Mouse (Mus musculus): ENCODE measurements around the gene Itga11. TPM values are rescaled to one million over a fixed set of nuclear protein-coding genes. Genes with fewer than 3 reads are reported as not detected.
"Not testable (repeated sequence)": the region's sequence is repeated elsewhere in the genome, so short reads cannot be mapped to it uniquely, and the experiment has no call there.

Itga11 gene
- polyA plus RNA-seq, 1 experiment from 2014 or later = 0.01 TPM

- ChIA-PET CTCF (no interaction called here), POLR2A (no interaction called here)
- peaks cover 5% of the 10 kb centered on the region for H3K27me3 ChIP-seq
- ATAC-seq (no peak), DNase-seq (ENCODE audit: low read depth, low spot score) (no peak)
- no peak for TF ChIP-seq CTCF (IDR thresholded peaks at IDR 0.05)
- in situ Hi-C loops (cut with MboI; ENCODE audit: low pct_unique_long_range_greater_than_20kb) = no loop called here
Observed at GRCm38 (mm10) chr9:62658016-62658415, 19.6 kb upstream of the Itga11 start.

- H3K27me3 ChIP-seq = peaks cover 5% of the 10 kb centered on the region
- no peak for ATAC-seq
- DNase-seq (ENCODE audit: low read depth, low spot score) = no peak
- POLR2A ChIA-PET = interaction anchor here (0.6 kb wide), 2 partner anchors 18 to 72 kb away, joined by 3 to 5 read pairs; no protein-coding TSS in a partner anchor
- CTCF ChIA-PET = no interaction called here
- in situ Hi-C loops (cut with MboI; ENCODE audit: low pct_unique_long_range_greater_than_20kb) = no loop called here
- no peak for TF ChIP-seq CTCF (IDR thresholded peaks at IDR 0.05)
Observed at GRCm38 (mm10) chr9:62659026-62659425, 18.6 kb upstream of the Itga11 start.

- in situ Hi-C loops (cut with MboI; ENCODE audit: low pct_unique_long_range_greater_than_20kb); ATAC-seq; CTCF ChIA-PET; H3K27me3 ChIP-seq; POLR2A ChIA-PET; DNase-seq (ENCODE audit: low read depth, low spot score): not testable (repeated sequence)
Observed at GRCm38 (mm10) chr9:62660971-62661370, 16.7 kb upstream of the Itga11 start.

GRCm38 (mm10) chr9:62663443-62663842 lies 14.2 kb upstream of the Itga11 start:
- POLR2A ChIA-PET = no interaction called here

GRCm38 (mm10) chr9:62664115-62664725 lies 13.4 kb upstream of the Itga11 start:
- no peaks in the 10 kb centered on the region for H3K27me3 ChIP-seq
- peak; percentile 47 for DNase-seq (ENCODE audit: low read depth, low spot score)
- in situ Hi-C loops (cut with MboI; ENCODE audit: low pct_unique_long_range_greater_than_20kb) = no loop called here
- CTCF ChIA-PET = no interaction called here
- no peak for ATAC-seq
- POLR2A ChIA-PET = no interaction called here
- no peak for TF ChIP-seq CTCF (IDR thresholded peaks at IDR 0.05)

More at GRCm38 (mm10) chr9:62663443-62663842, 14.2 kb upstream of the Itga11 start:
- no peak for DNase-seq (ENCODE audit: low read depth, low spot score)
- no peaks in the 10 kb centered on the region for H3K27me3 ChIP-seq
- in situ Hi-C loops (cut with MboI; ENCODE audit: low pct_unique_long_range_greater_than_20kb) = no loop called here
- no peak for TF ChIP-seq CTCF (IDR thresholded peaks at IDR 0.05)
- no peak for ATAC-seq
- CTCF ChIA-PET = no interaction called here

- CTCF ChIA-PET = interaction anchor here (1.5 kb wide), 1 partner anchor 13 kb away, joined by 3 read pairs; no protein-coding TSS in a partner anchor
Observed at GRCm38 (mm10) chr9:62665892-62666291, 11.7 kb upstream of the Itga11 start.

GRCm38 (mm10) chr9:62668503-62668902 lies 9.1 kb upstream of the Itga11 start:
- ChIA-PET CTCF (no interaction called here), POLR2A (no interaction called here)
- in situ Hi-C loops (cut with MboI; ENCODE audit: low pct_unique_long_range_greater_than_20kb) = no loop called here
- TF ChIP-seq CTCF (IDR thresholded peaks at IDR 0.05) = no peak
- ATAC-seq (no peak), DNase-seq (ENCODE audit: low read depth, low spot score) (no peak)
- H3K27me3 ChIP-seq = no peaks in the 10 kb centered on the region

More at GRCm38 (mm10) chr9:62665892-62666291, 11.7 kb upstream of the Itga11 start:
- no peak for ATAC-seq
- in situ Hi-C loops (cut with MboI; ENCODE audit: low pct_unique_long_range_greater_than_20kb) = no loop called here
- TF ChIP-seq CTCF (IDR thresholded peaks at IDR 0.05) = no peak
- POLR2A ChIA-PET = no interaction called here
- no peaks in the 10 kb centered on the region for H3K27me3 ChIP-seq
- DNase-seq (ENCODE audit: low read depth, low spot score) = no peak

- no peak for TF ChIP-seq CTCF (IDR thresholded peaks at IDR 0.05)
- CTCF ChIA-PET = no interaction called here
- in situ Hi-C loops (cut with MboI; ENCODE audit: low pct_unique_long_range_greater_than_20kb) = no loop called here
- DNase-seq (ENCODE audit: low read depth, low spot score) = no peak
- no peak for ATAC-seq
- H3K27me3 ChIP-seq = peaks cover 15% of the 10 kb centered on the region
- POLR2A ChIA-PET = no interaction called here
Observed at GRCm38 (mm10) chr9:62673241-62673640, 4.4 kb upstream of the Itga11 start.

- ChIA-PET POLR2A (no interaction called here), CTCF (no interaction called here)
- DNase-seq (ENCODE audit: low read depth, low spot score) (no peak), ATAC-seq (no peak)
- no peak for TF ChIP-seq CTCF (IDR thresholded peaks at IDR 0.05)
- peaks cover 29% of the 10 kb centered on the region for H3K27me3 ChIP-seq
- in situ Hi-C loops (cut with MboI; ENCODE audit: low pct_unique_long_range_greater_than_20kb) = no loop called here
Observed at GRCm38 (mm10) chr9:62675172-62675571, 2.5 kb upstream of the Itga11 start.

GRCm38 (mm10) chr9:62678550-62679155 lies 1.0 kb downstream of the Itga11 start:
- DNase-seq (ENCODE audit: low read depth, low spot score) = no peak

GRCm38 (mm10) chr9:62679398-62679797 lies 1.8 kb downstream of the Itga11 start:
- CTCF ChIA-PET = interaction anchor here (1.1 kb wide), 1 partner anchor 13 kb away, joined by 3 read pairs; no protein-coding TSS in a partner anchor
- POLR2A ChIA-PET = no interaction called here
- ATAC-seq (no peak), DNase-seq (ENCODE audit: low read depth, low spot score) (no peak)
- TF ChIP-seq CTCF (IDR thresholded peaks at IDR 0.05) = no peak
- in situ Hi-C loops (cut with MboI; ENCODE audit: low pct_unique_long_range_greater_than_20kb) = no loop called here
- H3K27me3 ChIP-seq = peaks cover 37% of the 10 kb centered on the region

More at GRCm38 (mm10) chr9:62678550-62679155, 1.0 kb downstream of the Itga11 start:
- peaks cover 32% of the 10 kb centered on the region for H3K27me3 ChIP-seq
- CTCF ChIA-PET = interaction anchor here (1.1 kb wide), 1 partner anchor 13 kb away, joined by 3 read pairs; no protein-coding TSS in a partner anchor
- TF ChIP-seq CTCF (IDR thresholded peaks at IDR 0.05) = no peak
- in situ Hi-C loops (cut with MboI; ENCODE audit: low pct_unique_long_range_greater_than_20kb) = no loop called here
- no peak for ATAC-seq
- POLR2A ChIA-PET = no interaction called here

All from Patski (cell line).